Mouse (Mus musculus): ENCODE measurements around the gene Shroom2. TPM values are rescaled to one million over a fixed set of nuclear protein-coding genes. Genes with fewer than 3 reads are reported as not detected.

The Shroom2 gene
- polyA plus RNA-seq, 1 experiment from 2014 or later: 6.6 TPM

- H3K36me3 ChIP-seq: no peaks in the 10 kb centered on the region
- 62% methylated on average over 11 of the region's 11 CpGs for WGBS
- no peak overlapping the region for H3K4me3 ChIP-seq (replicated peaks)
- no peak overlapping the region for H3K4me2 ChIP-seq
- H3K9me3 ChIP-seq: no peaks in the 10 kb centered on the region
- H3K27me3 ChIP-seq: peaks cover 17% of the 10 kb centered on the region
- H3K9ac ChIP-seq (replicated peaks): no peak overlapping the region
- H3K27ac ChIP-seq: no peak overlapping the region
- H3K4me1 ChIP-seq (replicated peaks): no peaks in the 10 kb centered on the region
- ATAC-seq (ENCODE audit: insufficient number of reproducible peaks, insufficient read depth, low FRiP score, low TSS enrichment, low read depth): no peak
Observed at GRCm38 (mm10) chrX:152643679-152644638, 125.3 kb downstream of the Shroom2 start.

GRCm38 (mm10) chrX:152643201-152643600 is 126.1 kb downstream of the Shroom2 start:
- H3K9me3 ChIP-seq: no peaks in the 10 kb centered on the region
- H3K4me2 ChIP-seq: no peak overlapping the region
- H3K4me1 ChIP-seq (replicated peaks): no peaks in the 10 kb centered on the region
- H3K36me3 ChIP-seq: no peaks in the 10 kb centered on the region
- H3K4me3 ChIP-seq (replicated peaks): no peak overlapping the region
- peaks cover 17% of the 10 kb centered on the region for H3K27me3 ChIP-seq
- no peak overlapping the region for H3K9ac ChIP-seq (replicated peaks)
- no peak for ATAC-seq (ENCODE audit: insufficient number of reproducible peaks, insufficient read depth, low FRiP score, low TSS enrichment, low read depth)
- H3K27ac ChIP-seq: no peak overlapping the region

- no peak overlapping the region for H3K4me2 ChIP-seq
- H3K27me3 ChIP-seq: peaks cover 15% of the 10 kb centered on the region
- no peaks in the 10 kb centered on the region for H3K36me3 ChIP-seq
- no peak overlapping the region for H3K4me3 ChIP-seq (replicated peaks)
- H3K9me3 ChIP-seq: no peaks in the 10 kb centered on the region
- ATAC-seq (ENCODE audit: insufficient number of reproducible peaks, insufficient read depth, low FRiP score, low TSS enrichment, low read depth): no peak
- H3K9ac ChIP-seq (replicated peaks): no peak overlapping the region
- no peaks in the 10 kb centered on the region for H3K4me1 ChIP-seq (replicated peaks)
- 74% methylated on average over 2 of the region's 2 CpGs for WGBS
- H3K27ac ChIP-seq: no peak overlapping the region
Observed at GRCm38 (mm10) chrX:152642627-152643026, 126.6 kb downstream of the Shroom2 start.

- 92% methylated on average over 12 of the region's 12 CpGs for WGBS
- no peak overlapping the region for H3K4me3 ChIP-seq (replicated peaks)
- no peak overlapping the region for H3K4me2 ChIP-seq
- no peaks in the 10 kb centered on the region for H3K4me1 ChIP-seq (replicated peaks)
- no peak overlapping the region for H3K27ac ChIP-seq
- no peak overlapping the region for H3K9ac ChIP-seq (replicated peaks)
- no peaks in the 10 kb centered on the region for H3K9me3 ChIP-seq
- H3K27me3 ChIP-seq: no peaks in the 10 kb centered on the region
- H3K36me3 ChIP-seq: no peaks in the 10 kb centered on the region
- no peak for ATAC-seq (ENCODE audit: insufficient number of reproducible peaks, insufficient read depth, low FRiP score, low TSS enrichment, low read depth)
Observed at GRCm38 (mm10) chrX:152635397-152635796, 133.9 kb downstream of the Shroom2 start.

GRCm38 (mm10) chrX:152621407-152621806 is 147.9 kb downstream of the Shroom2 start:
- Histone ChIP-seq H3K9me3 (no peaks in the 10 kb centered on the region), H3K9ac (replicated peaks) (no peak overlapping the region), H3K4me2 (no peak overlapping the region), H3K27me3 (peaks cover 28% of the 10 kb centered on the region), H3K27ac (no peak overlapping the region), H3K36me3 (no peaks in the 10 kb centered on the region), H3K4me3 (replicated peaks) (no peak overlapping the region), H3K4me1 (replicated peaks) (no peaks in the 10 kb centered on the region)
- ATAC-seq (ENCODE audit: insufficient number of reproducible peaks, insufficient read depth, low FRiP score, low TSS enrichment, low read depth): no peak
- 83% methylated on average over 2 of the region's 2 CpGs for WGBS

- Histone ChIP-seq H3K4me3 (replicated peaks) (no peak overlapping the region), H3K9me3 (no peaks in the 10 kb centered on the region), H3K4me2 (no peak overlapping the region), H3K27ac (no peak overlapping the region), H3K27me3 (peaks cover 28% of the 10 kb centered on the region), H3K4me1 (replicated peaks) (no peaks in the 10 kb centered on the region), H3K9ac (replicated peaks) (no peak overlapping the region), H3K36me3 (no peaks in the 10 kb centered on the region)
- ATAC-seq (ENCODE audit: insufficient number of reproducible peaks, insufficient read depth, low FRiP score, low TSS enrichment, low read depth): no peak
Observed at GRCm38 (mm10) chrX:152620917-152621316, 148.3 kb downstream of the Shroom2 start.

- Histone ChIP-seq H3K4me2 (no peak overlapping the region), H3K36me3 (no peaks in the 10 kb centered on the region), H3K27ac (no peak overlapping the region), H3K9me3 (no peaks in the 10 kb centered on the region), H3K27me3 (peaks cover 20% of the 10 kb centered on the region), H3K4me1 (replicated peaks) (no peaks in the 10 kb centered on the region), H3K9ac (replicated peaks) (no peak overlapping the region), H3K4me3 (replicated peaks) (no peak overlapping the region)
- ATAC-seq (ENCODE audit: insufficient number of reproducible peaks, insufficient read depth, low FRiP score, low TSS enrichment, low read depth): no peak
- 82% methylated on average over 1 of the region's 1 CpGs for WGBS
Observed at GRCm38 (mm10) chrX:152618464-152618863, 150.8 kb downstream of the Shroom2 start.

GRCm38 (mm10) chrX:152563034-152563433 is 206.2 kb downstream of the Shroom2 start, which contains the start of gene Cldn34a:
Gene Cldn34a, plus strand, starts transcription at chrX:152563334.
- 63% methylated on average over 2 of the region's 2 CpGs for WGBS
- H3K4me1 ChIP-seq (replicated peaks): no peaks in the 10 kb centered on the region
- H3K9me3 ChIP-seq: no peaks in the 10 kb centered on the region
- no peak within 1 kb of the TSS for H3K27ac ChIP-seq
- peaks cover 22% of the 10 kb centered on the region for H3K27me3 ChIP-seq
- ATAC-seq (ENCODE audit: insufficient number of reproducible peaks, insufficient read depth, low FRiP score, low TSS enrichment, low read depth): no peak
- H3K4me2 ChIP-seq: no peak within 1 kb of the TSS
- H3K4me3 ChIP-seq (replicated peaks): no peak within 1 kb of the TSS
- H3K36me3 ChIP-seq: no peaks in the 10 kb centered on the region
- no peak within 1 kb of the TSS for H3K9ac ChIP-seq (replicated peaks)

Other genes with a start within 250 kb of the Shroom2 start
- not detected in 2 replicates for gene Cldn34a, start 206.1 kb downstream of the Shroom2 start, polyA plus RNA-seq (2016; fragmentation: Nextera tagmentation; extraction: Ambion mirVana)
- 0.13 TPM in 1 of 2 replicates, not detected in the other for gene Gpr143, start 12.5 kb upstream of the Shroom2 start, polyA plus RNA-seq (2016; fragmentation: Nextera tagmentation; extraction: Ambion mirVana)
- gene Usp51, start 237.0 kb upstream of the Shroom2 start, polyA plus RNA-seq (2016; fragmentation: Nextera tagmentation; extraction: Ambion mirVana): 2.1 and 2.4 TPM in 2 replicates